Mouse (Mus musculus): Measurements from ENCODE around the gene Pik3c2a.

Gene Pik3c2a

DNA sequence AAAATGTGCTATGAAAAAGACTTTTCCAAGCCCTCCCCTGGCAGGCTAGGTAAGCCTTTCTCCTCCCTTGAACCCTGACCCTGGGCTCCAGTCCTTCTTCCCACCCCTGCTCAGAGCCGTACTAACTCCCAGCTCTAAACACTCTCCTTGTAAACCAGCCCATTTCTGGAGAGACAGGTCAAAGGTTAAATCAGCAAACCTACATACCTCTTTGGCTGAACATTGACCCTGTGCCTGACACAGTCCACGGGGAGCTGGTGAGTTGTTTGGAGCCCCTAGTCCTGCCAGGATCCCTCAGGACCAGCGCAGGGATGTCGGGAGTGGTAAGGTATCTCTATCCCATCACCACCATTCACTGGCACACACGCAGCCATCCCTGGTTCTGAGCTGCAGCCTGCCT, 150.9 kb downstream of the Pik3c2a start:
- DNase-seq = peak; percentile 82

DNA sequence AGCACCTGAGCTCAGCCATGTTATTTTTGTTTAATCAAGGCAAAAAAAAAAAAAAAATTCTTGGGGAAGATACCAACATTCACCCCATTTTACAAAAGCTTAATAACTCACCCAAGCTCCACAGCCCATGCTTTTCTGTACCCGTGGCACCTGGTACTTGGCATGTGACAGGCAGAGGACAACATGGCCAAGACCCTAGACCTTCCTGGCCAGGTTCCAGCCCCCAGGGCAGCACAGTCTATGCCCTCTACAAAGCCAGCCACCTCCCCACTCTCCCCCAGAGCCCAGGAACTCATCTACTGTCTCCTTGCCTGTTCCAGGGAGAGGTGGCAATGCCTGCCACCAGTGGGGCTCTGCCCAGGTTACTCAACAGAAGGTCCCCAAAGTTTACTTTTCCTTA, 152.7 kb downstream of the Pik3c2a start:
- no peak for DNase-seq

DNA sequence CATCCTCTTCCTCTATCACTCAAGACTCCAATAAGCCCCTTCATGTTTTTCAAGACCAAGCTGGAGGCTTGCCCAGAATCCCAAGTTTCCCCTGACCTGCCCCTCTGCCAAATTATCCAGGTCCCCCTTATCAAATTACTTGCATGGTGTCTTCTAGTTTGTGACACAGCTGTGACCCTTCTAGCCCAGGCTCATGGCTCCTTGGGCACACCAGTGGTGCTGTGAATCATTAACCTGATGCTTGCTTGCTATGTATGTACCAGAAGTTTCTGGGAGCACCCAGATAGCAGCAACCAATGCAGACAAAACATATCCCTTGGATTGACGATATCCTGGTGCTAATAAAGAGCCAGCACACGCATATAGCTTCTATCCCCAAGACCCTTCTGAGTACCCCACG, 154.3 kb downstream of the Pik3c2a start:
- DNase-seq = peak; percentile 70

DNA sequence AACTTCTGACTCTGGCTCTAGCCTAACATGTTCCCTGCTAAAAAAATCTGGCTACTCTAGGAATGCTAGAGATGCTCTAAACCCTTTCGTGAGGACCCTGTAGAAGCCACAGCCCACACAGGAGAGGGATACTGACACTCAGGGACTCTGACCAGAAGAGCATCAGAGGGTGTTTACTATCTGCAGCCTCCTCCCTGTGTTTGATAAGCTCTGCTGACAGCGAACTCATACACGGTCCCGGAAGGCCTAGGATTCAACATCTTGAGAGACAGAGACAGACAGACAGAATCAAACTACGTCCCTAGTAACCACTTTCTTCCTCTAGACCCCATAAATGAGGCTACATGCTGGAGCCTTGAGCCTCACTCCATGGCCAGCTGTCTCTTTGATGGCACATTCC, 155.3 kb downstream of the Pik3c2a start:
- no peak for DNase-seq

Measured in kidney, adult 9 months (tissue).